Mouse (Mus musculus) thymus, adult 2 months (tissue): Measurements from ENCODE around the gene Plbd2. TPM values are rescaled to one million over a fixed set of nuclear protein-coding genes. Genes with fewer than 3 reads are reported as not detected.

ENCODE experiments used
- DNase-seq: peaks from one replicate; pipeline ENCODE4 v3.0.0; 2021
- H3K27ac ChIP-seq: fragments of 200-500 bp; 2 replicates; pipeline ENCODE4 v1.5.1; 2012; ENCODE audit warnings: low read length, control low read depth; ENCODE audit not compliant: control insufficient read depth, insufficient read depth
- H3K27me3 ChIP-seq: fragments of 200-500 bp; 2 replicates; pipeline ENCODE4 v1.6.1; 2012; ENCODE audit warnings: mild to moderate bottlenecking, low read length, moderate library complexity, mixed read lengths; ENCODE audit not compliant: control insufficient read depth, insufficient read depth
- H3K36me3 ChIP-seq: fragments of 200-500 bp; 2 replicates; pipeline ENCODE4 v1.6.1; 2012; ENCODE audit warnings: mild to moderate bottlenecking, low read length, moderate library complexity; ENCODE audit not compliant: control insufficient read depth, insufficient read depth
- H3K4me1 ChIP-seq: fragments of 200-500 bp; replicated peaks from 2 replicates; pipeline ENCODE4 v1.6.1; 2012; ENCODE audit warnings: low read length; ENCODE audit not compliant: control insufficient read depth, insufficient read depth
- H3K4me3 ChIP-seq: fragments of 200-500 bp; 2 replicates; pipeline ENCODE4 v1.5.1; 2012; ENCODE audit warnings: mild to moderate bottlenecking, low read length, control low read depth, moderate library complexity; ENCODE audit not compliant: control insufficient read depth, insufficient read depth
- CTCF ChIP-seq: fragments of 200-500 bp; IDR thresholded peaks from 2 replicates; pipeline ENCODE4 v1.5.1; 2012; ENCODE audit warnings: mild to moderate bottlenecking, control low read depth, low read length, moderate library complexity, borderline replicate concordance; ENCODE audit not compliant: control insufficient read depth, poor library complexity, insufficient read depth; ENCODE audit errors: extremely low read depth
- POLR2A ChIP-seq: fragments of 200-500 bp; IDR thresholded peaks from 2 replicates; pipeline ENCODE4 v1.6.1; 2012; ENCODE audit warnings: mild to moderate bottlenecking, low read length, control low read depth, moderate library complexity; ENCODE audit not compliant: control insufficient read depth, poor library complexity, insufficient read depth; ENCODE audit errors: extremely low read depth
- WGBS: fragments of 180-500 bp; shearing (Covaris S2); methylation state at CpG from one replicate; pipeline ENCODE4 v1.1.7; 2018; 5-methylcytosine and 5-hydroxymethylcytosine counted together
- polyA plus RNA-seq: library from polyadenylated mRNA; depleted of rRNA; stranded (reverse); fragments of >200 nt; gene quantifications from 2 replicates; pipeline ENCODE4 v1.2.3, GENCODE M21; 2012

The Plbd2 gene
- polyA plus RNA-seq, 1 experiment = 31.5 TPM

- no peak overlapping the region for H3K27ac ChIP-seq
- DNase-seq = no peak
- H3K36me3 ChIP-seq = no peaks in the 10 kb centered on the region
- WGBS = 93% methylated on average over 9 of the region's 9 CpGs
- H3K27me3 ChIP-seq = no peaks in the 10 kb centered on the region
- H3K4me1 ChIP-seq = peaks cover 3% of the 10 kb centered on the region; the same call in 1 of the 2 replicates
- TF ChIP-seq POLR2A = no peak
- TF ChIP-seq CTCF = no peak
- no peak overlapping the region for H3K4me3 ChIP-seq
Observed at GRCm38 (mm10) chr5:120493873-120494395, 9.5 kb downstream of the Plbd2 start.

DNA sequence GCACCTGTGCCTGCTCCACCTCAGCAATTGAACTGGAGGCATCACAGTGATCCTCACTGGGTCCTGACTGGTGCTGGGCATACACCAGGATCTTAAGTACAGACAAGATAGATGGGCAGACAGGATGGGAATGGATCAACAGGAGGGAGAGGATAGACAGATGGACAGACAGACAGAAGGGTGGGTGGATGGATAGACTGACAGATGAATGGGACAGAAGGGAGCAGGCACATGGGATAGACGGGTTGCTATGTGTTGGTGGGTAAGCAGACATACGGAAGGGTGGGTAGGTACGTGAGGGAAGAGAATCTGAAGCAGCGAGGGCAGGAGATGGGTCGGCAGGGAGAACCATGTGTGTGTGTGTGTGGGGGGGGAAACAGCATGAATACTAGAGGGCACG is 10.0 kb downstream of the Plbd2 start:
- 97% methylated on average over 6 of the region's 6 CpGs for WGBS
- Histone ChIP-seq H3K4me1 (peaks cover 3% of the 10 kb centered on the region; the same call in 1 of the 2 replicates), H3K4me3 (no peak overlapping the region), H3K27ac (no peak overlapping the region), H3K36me3 (no peaks in the 10 kb centered on the region), H3K27me3 (no peaks in the 10 kb centered on the region)
- no peak for TF ChIP-seq CTCF
- no peak for TF ChIP-seq POLR2A
- DNase-seq = no peak

DNA sequence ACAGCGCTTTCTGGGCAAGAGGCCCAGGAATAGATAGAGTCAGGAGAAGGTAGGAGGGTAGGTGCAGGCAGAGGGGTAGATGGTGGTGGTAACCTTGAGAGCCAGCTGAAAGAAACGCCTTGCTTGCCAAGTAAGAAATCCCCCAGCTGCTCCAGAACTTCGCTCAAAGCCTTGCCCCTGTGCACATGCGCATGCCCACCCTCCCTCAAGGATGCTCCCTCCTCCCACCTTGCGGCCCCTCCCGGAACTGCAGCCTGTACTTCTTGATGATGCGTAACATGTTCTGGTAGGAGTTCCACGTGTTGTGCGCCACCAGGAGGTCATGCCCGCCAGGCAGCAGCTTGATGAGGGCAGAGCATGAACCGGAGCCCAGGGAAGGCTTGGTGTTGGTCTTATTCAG is 11.0 kb downstream of the Plbd2 start:
- Histone ChIP-seq H3K36me3 (no peaks in the 10 kb centered on the region), H3K4me1 (peaks cover 3% of the 10 kb centered on the region; the same call in 1 of the 2 replicates), H3K4me3 (no peak overlapping the region), H3K27me3 (no peaks in the 10 kb centered on the region), H3K27ac (no peak overlapping the region)
- DNase-seq = no peak
- WGBS = 93% methylated on average over 11 of the region's 11 CpGs
- no peak for TF ChIP-seq CTCF
- no peak for TF ChIP-seq POLR2A

GRCm38 (mm10) chr5:120490679-120491192 is 12.7 kb downstream of the Plbd2 start:
- Histone ChIP-seq H3K4me1 (peaks cover 3% of the 10 kb centered on the region; the same call in 1 of the 2 replicates), H3K27me3 (no peaks in the 10 kb centered on the region), H3K4me3 (no peak overlapping the region), H3K36me3 (no peaks in the 10 kb centered on the region), H3K27ac (no peak overlapping the region)
- TF ChIP-seq CTCF (no peak), POLR2A (no peak)
- no peak for DNase-seq
- WGBS = 95% methylated on average over 8 of the region's 8 CpGs

GRCm38 (mm10) chr5:120487844-120488243 is 15.6 kb downstream of the Plbd2 start:
- Histone ChIP-seq H3K27me3 (no peaks in the 10 kb centered on the region), H3K4me1 (no peaks in the 10 kb centered on the region), H3K27ac (no peak overlapping the region), H3K4me3 (no peak overlapping the region), H3K36me3 (no peaks in the 10 kb centered on the region)
- DNase-seq = no peak
- no peak for TF ChIP-seq POLR2A
- no peak for TF ChIP-seq CTCF
- 95% methylated on average over 8 of the region's 8 CpGs for WGBS

GRCm38 (mm10) chr5:120483399-120483798 is 20.0 kb downstream of the Plbd2 start:
- H3K27me3 ChIP-seq = no peaks in the 10 kb centered on the region
- H3K27ac ChIP-seq = no peak overlapping the region
- no peak overlapping the region for H3K4me3 ChIP-seq
- WGBS = 87% methylated on average over 19 of the region's 19 CpGs
- H3K36me3 ChIP-seq = no peaks in the 10 kb centered on the region
- H3K4me1 ChIP-seq = no peaks in the 10 kb centered on the region
- DNase-seq = no peak
- TF ChIP-seq POLR2A = no peak
- TF ChIP-seq CTCF = no peak

- no peak for TF ChIP-seq POLR2A
- no peak for TF ChIP-seq CTCF
- no peaks in the 10 kb centered on the region; the same call in 1 of the 2 replicates for H3K27me3 ChIP-seq
- H3K4me3 ChIP-seq = no peak overlapping the region
- H3K36me3 ChIP-seq = no peaks in the 10 kb centered on the region
- H3K4me1 ChIP-seq = no peaks in the 10 kb centered on the region
- no peak overlapping the region for H3K27ac ChIP-seq
- DNase-seq = no peak
- WGBS = 76% methylated on average over 9 of the region's 9 CpGs
Observed at GRCm38 (mm10) chr5:120481205-120481604, 22.2 kb downstream of the Plbd2 start.
